8 mouse cellular contexts compared by ENCODE assay signal in genomic region chr10:78412319-78413151, GRCm38 (mm10). TPM values are rescaled to one million over a fixed set of nuclear protein-coding genes. Genes with fewer than 3 reads are reported as not detected.
A peak's percentile ranks its signal among the peaks of the same experiment; 100 is the strongest.
DNase-seq lines count a peak whose midpoint lies in the region; ATAC-seq lines count a peak whose summit lies in the region.

TSS of gene Rrp1 (minus strand) at chr10:78413043.

- intact Hi-C loops in gastrocnemius, postnatal 14 days (cut with DNase I; ENCODE audit: low total_unique reads): no loop called here
- intact Hi-C loops in left cerebral cortex, postnatal 10 days (cut with DNase I): no loop called here

- DNase-seq in adrenal gland, adult (ENCODE audit: inconsistent age in 2 of 2, low spot score in 1 of 2): peak; percentile 94 to 98
- DNase-seq in embryo, embryonic 10.5 days (ENCODE audit: low spot score): peak; percentile 95
- DNase-seq in gastrocnemius, postnatal 14 days: peak; percentile 89
- DNase-seq in left cerebral cortex, postnatal 10 days (ENCODE audit: extremely low spot score in 1 of 2, low spot score in 2 of 2): peak; percentile 95 to 96
- peak; percentile 97 for DNase-seq in right cerebral cortex, postnatal 25 days
- DNase-seq in urinary bladder, postnatal 4 days (ENCODE audit: low spot score in 2 of 2): peak; percentile 89 to 94

- peak; percentile 98 for ATAC-seq in inflammation-experienced regulatory T-cells, adult 6 months
- peak; percentile 97 for ATAC-seq in megakaryocyte-erythroid progenitor cell, adult 5-6 weeks (replicated peaks; ENCODE audit: low FRiP score, low TSS enrichment, poor library complexity, severe bottlenecking)

RNA-seq across cellular contexts. Expression of gene Rrp1, which starts in this region (rescaled TPM):
- 10 to 100 TPM; 70.5 to 73.9 TPM for total RNA-seq in gastrocnemius, postnatal 14 days (2021)
- polyA plus RNA-seq in inflammation-experienced regulatory T-cells, adult 6 months (2017; shearing (Covaris generic)): 100 to 1,000 TPM in 2 of 3 experiments, 10 to 100 TPM in 1; 90.6 to 113 (median 101) TPM
- 100 to 1,000 TPM; 345 to 346 TPM for total RNA-seq in left cerebral cortex, postnatal 10 days (2021)
- total RNA-seq in megakaryocyte-erythroid progenitor cell, adult 5-6 weeks (2014; fragmentation: Nextera tagmentation): 202 and 217 TPM in 2 replicates
- total RNA-seq in megakaryocyte-erythroid progenitor cell, adult 5-6 weeks (2017): 450 and 532 TPM in 2 replicates

Comparison
In these comparisons a context has a peak if more than half of its experiments do, and no peak if none do; other contexts are left out.
1. Peak in every context shown above with its lines: DNase-seq and ATAC-seq.